Mouse (Mus musculus) G1E (cell line): ENCODE data around the gene St3gal4.

Source experiments
- CTCF ChIP-seq: IDR thresholded peaks from 2 replicates; pipeline ENCODE4 v1.5.1; 2012; ENCODE audit warnings: low read depth, low read length, inconsistent platforms, mixed read lengths
- POLR2AphosphoS5 ChIP-seq: IDR thresholded peaks from 2 replicates; pipeline ENCODE4 v1.6.1; 2012; ENCODE audit warnings: low read depth, low read length, inconsistent platforms; ENCODE audit not compliant: insufficient replicate concordance

GRCm38 (mm10) chr9:35123804-35124677 is 5.0 kb upstream of the St3gal4 start:
- no peak for TF ChIP-seq CTCF
- no peak for TF ChIP-seq POLR2AphosphoS5
